Mouse (Mus musculus): ENCODE data around the gene Gm5916.

Gene Gm5916

GRCm38 (mm10) chr9:36128679-36129078, at the start of gene Gm5916:
TSS of gene Gm5916 (minus strand) at chr9:36128779.
- DNase-seq (ENCODE audit: low spot score in 2 of 2): no peak

Measured in spleen, postnatal 4 days (tissue).